Mouse (Mus musculus) intestine, embryonic 15.5 days (tissue): ENCODE measurements around the gene Lrrc36. TPM values are rescaled to one million over a fixed set of nuclear protein-coding genes. Genes with fewer than 3 reads are reported as not detected.

Experiments used
- ATAC-seq: fragments of 200-750 bp; cut with Nextera tagmentation; 2 replicates; pipeline ENCODE4 v1.8.0; 2017; ENCODE audit warnings: moderate TSS enrichment, moderate library complexity
- H3K27ac ChIP-seq: fragments of 300-500 bp; sonication (generic); 2 replicates; pipeline ENCODE4 v1.5.1; 2015; ENCODE audit warnings: mild to moderate bottlenecking, inconsistent platforms
- H3K27me3 ChIP-seq: fragments of 300-500 bp; sonication (generic); replicated peaks from 2 replicates; pipeline ENCODE4 v1.6.1; 2015; ENCODE audit warnings: inconsistent platforms
- H3K36me3 ChIP-seq: fragments of 300-500 bp; sonication (generic); 2 replicates; pipeline ENCODE4 v1.6.1; 2015; ENCODE audit warnings: inconsistent platforms
- H3K4me1 ChIP-seq: fragments of 300-500 bp; sonication (generic); replicated peaks from 2 replicates; pipeline ENCODE4 v1.6.1; 2015; ENCODE audit warnings: inconsistent platforms
- H3K4me2 ChIP-seq: fragments of 300-500 bp; sonication (generic); replicated peaks from 2 replicates; pipeline ENCODE4 v1.6.1; 2015; ENCODE audit warnings: mild to moderate bottlenecking, inconsistent platforms
- H3K4me3 ChIP-seq: fragments of 300-500 bp; sonication (generic); replicated peaks from 2 replicates; pipeline ENCODE4 v1.5.1; 2015; ENCODE audit warnings: inconsistent platforms
- H3K9ac ChIP-seq: fragments of 300-500 bp; sonication (generic); 2 replicates; pipeline ENCODE4 v1.6.1; 2015; ENCODE audit warnings: inconsistent platforms
- H3K9me3 ChIP-seq: fragments of 300-500 bp; sonication (generic); 2 replicates; pipeline ENCODE4 v1.6.1; 2016; ENCODE audit warnings: inconsistent platforms
- WGBS: fragments of 180-500 bp; shearing (Covaris S2); methylation state at CpG from one replicate; pipeline ENCODE4 v1.1.7; 2015; 5-methylcytosine and 5-hydroxymethylcytosine counted together
- polyA plus RNA-seq: library from polyadenylated mRNA; unstranded; fragments of >200 nt; fragmentation: Nextera tagmentation; extraction: Ambion mirVana; gene quantifications from 2 replicates; pipeline ENCODE4 v1.2.1, GENCODE M21; 2015

Lrrc36 gene
- polyA plus RNA-seq, 1 experiment from 2014 or later = 0.26 TPM

- no peak overlapping the region for H3K4me3 ChIP-seq
- no peak overlapping the region for H3K4me2 ChIP-seq
- no peak for ATAC-seq
- H3K9me3 ChIP-seq = no peaks in the 10 kb centered on the region
- no peak overlapping the region for H3K27ac ChIP-seq
- H3K36me3 ChIP-seq = no peaks in the 10 kb centered on the region
- no peaks in the 10 kb centered on the region for H3K4me1 ChIP-seq
- no peak overlapping the region for H3K9ac ChIP-seq
- 51% methylated on average over 5 of the region's 5 CpGs for WGBS
- no peaks in the 10 kb centered on the region for H3K27me3 ChIP-seq
These were observed 20.1 kb downstream of the Lrrc36 start for GRCm38 (mm10) chr8:105433511-105433910.

GRCm38 (mm10) chr8:105434136-105434535 lies 20.8 kb downstream of the Lrrc36 start:
- H3K4me1 ChIP-seq = no peaks in the 10 kb centered on the region
- H3K27me3 ChIP-seq = no peaks in the 10 kb centered on the region
- WGBS = 61% methylated on average over 5 of the region's 5 CpGs
- H3K9me3 ChIP-seq = no peaks in the 10 kb centered on the region
- H3K9ac ChIP-seq = no peak overlapping the region
- H3K4me2 ChIP-seq = no peak overlapping the region
- no peak overlapping the region for H3K27ac ChIP-seq
- no peak overlapping the region for H3K4me3 ChIP-seq
- ATAC-seq = no peak
- no peaks in the 10 kb centered on the region for H3K36me3 ChIP-seq

GRCm38 (mm10) chr8:105436218-105436617 lies 22.8 kb downstream of the Lrrc36 start:
- Histone ChIP-seq H3K27me3 (no peaks in the 10 kb centered on the region), H3K9ac (no peak overlapping the region), H3K9me3 (no peaks in the 10 kb centered on the region), H3K4me2 (no peak overlapping the region), H3K36me3 (no peaks in the 10 kb centered on the region), H3K4me3 (no peak overlapping the region), H3K27ac (no peak overlapping the region), H3K4me1 (no peaks in the 10 kb centered on the region)
- no peak for ATAC-seq
- WGBS = 71% methylated on average over 5 of the region's 5 CpGs

- no peaks in the 10 kb centered on the region for H3K4me1 ChIP-seq
- no peak overlapping the region for H3K27ac ChIP-seq
- peak; percentile 55; the same call in 1 of the 2 replicates for ATAC-seq
These were observed 23.8 kb downstream of the Lrrc36 start for GRCm38 (mm10) chr8:105437078-105437748.

GRCm38 (mm10) chr8:105438865-105439264 lies 25.5 kb downstream of the Lrrc36 start:
- Histone ChIP-seq H3K27me3 (no peaks in the 10 kb centered on the region), H3K4me3 (no peak overlapping the region), H3K9me3 (no peaks in the 10 kb centered on the region), H3K36me3 (no peaks in the 10 kb centered on the region), H3K9ac (no peak overlapping the region), H3K4me1 (no peaks in the 10 kb centered on the region), H3K27ac (no peak overlapping the region), H3K4me2 (no peak overlapping the region)
- 42% methylated on average over 5 of the region's 5 CpGs for WGBS
- no peak for ATAC-seq

More at GRCm38 (mm10) chr8:105437078-105437748, 23.8 kb downstream of the Lrrc36 start:
- Histone ChIP-seq H3K36me3 (no peaks in the 10 kb centered on the region), H3K27me3 (no peaks in the 10 kb centered on the region), H3K4me3 (no peak overlapping the region), H3K9ac (no peak overlapping the region), H3K9me3 (no peaks in the 10 kb centered on the region), H3K4me2 (no peak overlapping the region)
- WGBS = 82% methylated on average over 5 of the region's 5 CpGs

GRCm38 (mm10) chr8:105441433-105441832 lies 28.1 kb downstream of the Lrrc36 start:
- Histone ChIP-seq H3K9me3 (no peaks in the 10 kb centered on the region), H3K4me1 (no peaks in the 10 kb centered on the region), H3K27ac (no peak overlapping the region), H3K4me2 (no peak overlapping the region), H3K9ac (no peak overlapping the region), H3K4me3 (no peak overlapping the region), H3K27me3 (no peaks in the 10 kb centered on the region), H3K36me3 (no peaks in the 10 kb centered on the region)
- ATAC-seq = no peak
- 7% methylated on average over 6 of the region's 6 CpGs for WGBS

GRCm38 (mm10) chr8:105442661-105443060 lies 29.3 kb downstream of the Lrrc36 start:
- no peak for ATAC-seq
- Histone ChIP-seq H3K36me3 (no peaks in the 10 kb centered on the region), H3K27ac (no peak overlapping the region), H3K4me1 (no peaks in the 10 kb centered on the region), H3K27me3 (no peaks in the 10 kb centered on the region), H3K4me2 (no peak overlapping the region), H3K9ac (no peak overlapping the region), H3K9me3 (no peaks in the 10 kb centered on the region), H3K4me3 (no peak overlapping the region)
- 94% methylated on average over 5 of the region's 5 CpGs for WGBS

GRCm38 (mm10) chr8:105445296-105446126 lies 32.1 kb downstream of the Lrrc36 start:
- H3K27me3 ChIP-seq = no peaks in the 10 kb centered on the region
- 37% methylated on average over 11 of the region's 11 CpGs for WGBS
- no peak overlapping the region for H3K27ac ChIP-seq
- no peaks in the 10 kb centered on the region for H3K36me3 ChIP-seq
- H3K4me3 ChIP-seq = no peak overlapping the region
- H3K9me3 ChIP-seq = no peaks in the 10 kb centered on the region
- H3K4me1 ChIP-seq = no peaks in the 10 kb centered on the region
- ATAC-seq = no peak
- no peak overlapping the region for H3K9ac ChIP-seq
- H3K4me2 ChIP-seq = no peak overlapping the region

- WGBS = 24% methylated on average over 4 of the region's 4 CpGs
- H3K9me3 ChIP-seq = no peaks in the 10 kb centered on the region
- H3K27ac ChIP-seq = no peak overlapping the region
- no peak overlapping the region for H3K4me3 ChIP-seq
- H3K9ac ChIP-seq = no peak overlapping the region
- H3K4me2 ChIP-seq = no peak overlapping the region
- H3K36me3 ChIP-seq = no peaks in the 10 kb centered on the region
- no peak for ATAC-seq
- no peaks in the 10 kb centered on the region for H3K4me1 ChIP-seq
- no peaks in the 10 kb centered on the region for H3K27me3 ChIP-seq
These were observed 32.8 kb downstream of the Lrrc36 start for GRCm38 (mm10) chr8:105446127-105446552.

- H3K4me1 ChIP-seq = no peaks in the 10 kb centered on the region
- H3K4me3 ChIP-seq = no peak overlapping the region
- ATAC-seq = peak; percentile 67; the same call in 1 of the 2 replicates
- 85% methylated on average over 3 of the region's 3 CpGs for WGBS
- H3K27me3 ChIP-seq = no peaks in the 10 kb centered on the region
- no peak overlapping the region for H3K9ac ChIP-seq
- no peak overlapping the region for H3K27ac ChIP-seq
- no peak overlapping the region for H3K4me2 ChIP-seq
- H3K9me3 ChIP-seq = no peaks in the 10 kb centered on the region
- no peaks in the 10 kb centered on the region for H3K36me3 ChIP-seq
These were observed 34.8 kb downstream of the Lrrc36 start for GRCm38 (mm10) chr8:105448188-105448587.

- no peak overlapping the region for H3K4me2 ChIP-seq
- no peaks in the 10 kb centered on the region for H3K4me1 ChIP-seq
- H3K36me3 ChIP-seq = no peaks in the 10 kb centered on the region
- H3K27me3 ChIP-seq = no peaks in the 10 kb centered on the region
- H3K9ac ChIP-seq = no peak overlapping the region
- ATAC-seq = no peak; the same call in 1 of the 2 replicates
- H3K27ac ChIP-seq = no peak overlapping the region
- H3K4me3 ChIP-seq = no peak overlapping the region
- H3K9me3 ChIP-seq = no peaks in the 10 kb centered on the region
- 78% methylated on average over 5 of the region's 5 CpGs for WGBS
These were observed 35.2 kb downstream of the Lrrc36 start for GRCm38 (mm10) chr8:105448596-105448995.

GRCm38 (mm10) chr8:105450977-105451376 lies 37.6 kb downstream of the Lrrc36 start:
- Histone ChIP-seq H3K4me1 (no peaks in the 10 kb centered on the region), H3K9me3 (no peaks in the 10 kb centered on the region), H3K4me2 (no peak overlapping the region), H3K9ac (no peak overlapping the region), H3K4me3 (no peak overlapping the region), H3K27me3 (no peaks in the 10 kb centered on the region), H3K36me3 (no peaks in the 10 kb centered on the region), H3K27ac (no peak overlapping the region)
- ATAC-seq = no peak
- WGBS = 73% methylated on average over 1 of the region's 1 CpGs
